Mouse (Mus musculus): ENCODE measurements at regions not wholly inside any gene's neighbourhood (a gene's known extent, or its start where the extent isn't known, plus 50 kb on each side); places are given as distances from the start of the nearest gene placed in this dataset.
"Not testable (repeated sequence)": the region's sequence is repeated elsewhere in the genome, so short reads cannot be mapped to it uniquely, and the experiment has no call there.

- 67% methylated on average over 4 of the region's 4 CpGs for WGBS
- TF ChIP-seq POLR2A (IDR thresholded peaks at IDR 0.05; ENCODE audit: borderline replicate concordance, control insufficient read depth, low read depth, low read length) (no peak), CTCF (IDR thresholded peaks at IDR 0.05; ENCODE audit: control insufficient read depth, insufficient read depth, low read length) (no peak)
These were observed 60.3 kb downstream of the Rhob start for GRCm38 (mm10) chr12:8439486-8439885.

GRCm38 (mm10) chr12:8438638-8439037 lies 61.2 kb downstream of the Rhob start:
- 74% methylated on average over 4 of the region's 4 CpGs for WGBS
- TF ChIP-seq POLR2A (IDR thresholded peaks at IDR 0.05; ENCODE audit: borderline replicate concordance, control insufficient read depth, low read depth, low read length) (no peak), CTCF (IDR thresholded peaks at IDR 0.05; ENCODE audit: control insufficient read depth, insufficient read depth, low read length) (no peak)
- Histone ChIP-seq H3K4me1 (ENCODE audit: control insufficient read depth, insufficient read depth, low read length) (peaks cover 15% of the 10 kb centered on the region), H3K27ac (ENCODE audit: control insufficient read depth, insufficient read depth, low read depth, low read length, poor library complexity) (no peak overlapping the region), H3K4me3 (replicated peaks; ENCODE audit: control insufficient read depth, low read depth, low read length) (no peak overlapping the region)

More at GRCm38 (mm10) chr12:8439486-8439885, 60.3 kb downstream of the Rhob start:
- no peak overlapping the region for H3K4me3 ChIP-seq (replicated peaks; ENCODE audit: control insufficient read depth, low read depth, low read length)
- H3K27ac ChIP-seq (ENCODE audit: control insufficient read depth, insufficient read depth, low read depth, low read length, poor library complexity): no peak overlapping the region
- peaks cover 11% of the 10 kb centered on the region for H3K4me1 ChIP-seq (ENCODE audit: control insufficient read depth, insufficient read depth, low read length)

DNA sequence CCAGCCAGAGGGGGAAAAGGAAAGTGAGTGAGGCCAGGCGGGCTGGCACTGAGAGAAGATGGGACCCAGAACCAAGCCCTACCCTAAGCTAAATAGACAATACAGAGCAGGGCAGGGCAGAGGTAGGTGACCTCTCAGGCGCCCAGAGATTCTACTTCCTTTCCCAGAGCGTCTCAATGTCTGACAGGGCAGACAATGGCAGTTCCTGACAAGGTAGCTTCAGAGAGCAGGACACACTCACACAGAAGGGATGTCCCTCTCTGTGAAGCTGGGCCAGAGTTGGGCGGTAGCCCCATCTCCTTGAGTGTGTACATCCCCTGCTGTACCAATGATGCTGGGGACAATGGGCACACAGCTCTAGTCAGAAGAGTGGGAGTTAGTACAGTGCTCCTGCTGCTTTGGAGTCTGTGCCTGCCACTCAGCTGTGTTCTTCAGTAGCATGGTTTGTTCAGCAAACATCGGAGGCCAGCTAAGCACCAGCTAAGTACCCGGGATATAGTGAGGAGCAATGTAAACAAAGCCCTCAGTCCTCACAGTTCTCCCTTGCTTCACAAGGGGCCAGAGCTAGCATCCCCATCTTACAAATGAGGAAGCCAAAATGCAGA lies 62.7 kb downstream of the Rhob start:
- 66% methylated on average over 6 of the region's 6 CpGs for WGBS
- TF ChIP-seq CTCF (IDR thresholded peaks at IDR 0.05; ENCODE audit: control insufficient read depth, insufficient read depth, low read length) (no peak), POLR2A (IDR thresholded peaks at IDR 0.05; ENCODE audit: borderline replicate concordance, control insufficient read depth, low read depth, low read length) (no peak)
- Histone ChIP-seq H3K27ac (ENCODE audit: control insufficient read depth, insufficient read depth, low read depth, low read length, poor library complexity) (peak overlapping the region; percentile 38), H3K4me1 (ENCODE audit: control insufficient read depth, insufficient read depth, low read length) (peaks cover 15% of the 10 kb centered on the region), H3K4me3 (replicated peaks; ENCODE audit: control insufficient read depth, low read depth, low read length) (no peak overlapping the region)

DNA sequence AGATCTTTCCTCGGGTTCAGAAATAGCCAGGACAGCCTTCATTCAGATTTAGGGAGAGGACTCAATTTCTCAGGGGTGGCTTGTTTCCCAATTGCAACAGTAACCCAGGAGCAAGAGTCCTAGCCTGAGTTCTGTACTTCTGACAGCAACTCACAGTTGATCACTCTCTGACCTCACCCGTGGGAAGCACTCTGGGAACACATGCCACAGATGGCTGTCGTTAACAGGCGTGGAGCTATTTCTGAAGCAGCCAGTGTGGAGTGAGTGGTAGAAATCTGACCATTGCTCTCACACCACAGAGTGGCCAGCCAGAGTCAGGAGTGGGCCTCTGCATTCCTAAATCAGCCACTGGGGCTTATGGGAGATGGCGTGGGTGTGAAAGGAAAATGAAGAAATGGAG lies 63.3 kb downstream of the Rhob start:
- TF ChIP-seq CTCF (IDR thresholded peaks at IDR 0.05; ENCODE audit: control insufficient read depth, insufficient read depth, low read length): no peak
- Histone ChIP-seq H3K4me3 (replicated peaks; ENCODE audit: control insufficient read depth, low read depth, low read length) (no peak overlapping the region), H3K4me1 (ENCODE audit: control insufficient read depth, insufficient read depth, low read length) (peaks cover 15% of the 10 kb centered on the region), H3K27ac (ENCODE audit: control insufficient read depth, insufficient read depth, low read depth, low read length, poor library complexity) (peak overlapping the region; percentile 38)
- 52% methylated on average over 5 of the region's 5 CpGs for WGBS

DNA sequence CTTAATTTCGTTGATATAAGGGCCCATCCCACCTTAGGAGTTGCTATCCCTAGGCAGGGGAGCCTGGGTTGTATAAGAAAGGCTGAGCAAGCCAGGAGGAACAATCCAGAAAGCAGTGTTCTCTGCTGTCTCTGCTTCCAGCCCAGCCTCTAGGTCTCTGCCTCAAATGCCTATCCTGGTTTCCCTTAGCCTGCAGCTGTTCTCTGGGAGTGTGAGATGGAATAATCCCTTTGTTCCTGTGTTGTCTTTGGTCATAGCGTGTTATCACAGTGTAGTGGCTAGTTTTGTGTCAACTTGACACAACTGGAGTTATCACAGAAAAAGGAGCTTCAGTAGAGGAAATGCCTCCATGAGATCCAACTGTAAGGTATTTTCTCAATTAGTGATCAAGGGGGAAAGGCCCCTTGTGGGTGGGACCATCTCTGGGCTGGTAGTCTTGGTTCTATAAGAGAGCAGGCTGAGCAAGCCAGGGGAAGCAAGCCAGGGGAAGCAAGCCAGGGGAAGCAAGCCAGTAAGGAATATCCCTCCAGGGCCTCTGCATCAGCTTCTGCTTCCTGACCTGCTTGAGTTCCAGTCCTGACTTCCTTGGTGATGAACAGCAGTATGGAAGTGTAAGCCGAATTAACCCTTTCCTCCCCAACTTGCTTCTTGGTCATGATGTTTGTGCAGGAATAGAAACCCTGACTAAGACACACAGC lies 64.0 kb downstream of the Rhob start:
- WGBS: 44% methylated on average over 3 of the region's 3 CpGs
- not testable (repeated sequence) for H3K4me3 ChIP-seq (replicated peaks; ENCODE audit: control insufficient read depth, low read depth, low read length); H3K27ac ChIP-seq (ENCODE audit: control insufficient read depth, insufficient read depth, low read depth, low read length, poor library complexity)
- peaks cover 11% of the 10 kb centered on the region for H3K4me1 ChIP-seq (ENCODE audit: control insufficient read depth, insufficient read depth, low read length)

DNA sequence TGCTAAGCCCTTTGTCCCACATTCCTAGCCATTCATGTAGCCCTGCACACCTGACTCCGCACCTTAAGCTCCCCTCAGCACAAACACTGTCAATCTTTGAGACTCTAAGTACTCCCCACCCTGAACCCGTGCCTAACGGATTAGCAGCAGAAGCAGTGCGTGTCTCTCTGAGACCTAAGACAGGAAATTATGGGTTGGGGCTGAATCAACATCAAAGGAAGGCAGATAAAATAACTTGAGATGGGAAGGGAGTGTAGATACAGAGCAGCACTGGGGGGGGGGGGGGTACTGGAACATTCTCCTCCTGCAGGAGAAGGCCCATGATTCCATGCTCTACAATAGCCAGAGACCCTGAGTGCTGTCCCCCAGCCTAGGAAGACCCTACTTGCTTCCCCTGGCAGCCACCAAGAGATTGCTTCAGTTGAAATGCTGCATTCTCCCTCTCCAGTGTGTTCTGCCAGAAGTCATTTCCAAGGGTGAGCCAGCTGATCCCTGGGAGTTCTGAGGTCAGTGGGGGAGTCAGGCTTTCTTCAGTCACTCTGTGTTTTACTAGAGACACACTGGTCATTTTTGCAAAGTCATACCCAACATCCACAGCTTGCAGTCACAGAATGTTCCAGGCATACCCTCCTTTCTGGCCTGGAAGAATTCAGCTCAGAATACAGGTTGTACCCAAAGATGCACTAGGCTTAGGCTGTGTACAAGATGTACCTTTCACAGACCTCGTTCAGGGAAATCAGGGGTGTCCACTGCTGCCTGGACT lies 71.4 kb downstream of the Rhob start:
- no peak for TF ChIP-seq CTCF (IDR thresholded peaks at IDR 0.05; ENCODE audit: control insufficient read depth, insufficient read depth, low read length)

DNA sequence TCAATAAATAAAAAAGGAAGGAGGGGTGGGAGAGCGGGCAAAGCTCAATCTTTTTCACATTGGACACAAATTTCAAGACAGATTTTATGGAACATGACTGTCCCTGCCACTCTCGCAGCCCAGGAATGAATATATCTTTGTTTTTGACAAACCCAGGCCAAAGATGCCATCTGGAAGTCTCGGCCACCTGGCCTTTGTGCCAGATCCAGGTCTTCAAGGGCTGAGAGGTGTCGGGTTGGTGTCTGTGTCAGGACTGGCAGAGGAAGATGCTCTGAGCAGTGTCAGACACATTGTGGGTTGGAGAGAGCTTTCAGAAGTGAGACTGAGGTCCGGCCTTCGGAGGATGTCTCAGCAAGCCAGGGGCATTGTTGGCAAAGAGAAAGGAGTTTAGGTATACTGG lies 75.3 kb downstream of the Rhob start:
- Histone ChIP-seq H3K27ac (ENCODE audit: control insufficient read depth, insufficient read depth, low read depth, low read length, poor library complexity) (no peak overlapping the region), H3K4me1 (ENCODE audit: control insufficient read depth, insufficient read depth, low read length) (peaks cover 9% of the 10 kb centered on the region), H3K4me3 (replicated peaks; ENCODE audit: control insufficient read depth, low read depth, low read length) (no peak overlapping the region)
- 85% methylated on average over 6 of the region's 6 CpGs for WGBS
- no peak for TF ChIP-seq POLR2A (IDR thresholded peaks at IDR 0.05; ENCODE audit: borderline replicate concordance, control insufficient read depth, low read depth, low read length)
- TF ChIP-seq CTCF (IDR thresholded peaks at IDR 0.05; ENCODE audit: control insufficient read depth, insufficient read depth, low read length): no peak

More for the DNA sequence above, 71.4 kb downstream of the Rhob start:
- peaks cover 9% of the 10 kb centered on the region for H3K4me1 ChIP-seq (ENCODE audit: control insufficient read depth, insufficient read depth, low read length)
- H3K4me3 ChIP-seq (replicated peaks; ENCODE audit: control insufficient read depth, low read depth, low read length): no peak overlapping the region
- 39% methylated on average over 5 of the region's 5 CpGs for WGBS
- H3K27ac ChIP-seq (ENCODE audit: control insufficient read depth, insufficient read depth, low read depth, low read length, poor library complexity): 0 out of 2 replicates have a peak overlapping the region, but pooled peaks have one; percentile 4

DNA sequence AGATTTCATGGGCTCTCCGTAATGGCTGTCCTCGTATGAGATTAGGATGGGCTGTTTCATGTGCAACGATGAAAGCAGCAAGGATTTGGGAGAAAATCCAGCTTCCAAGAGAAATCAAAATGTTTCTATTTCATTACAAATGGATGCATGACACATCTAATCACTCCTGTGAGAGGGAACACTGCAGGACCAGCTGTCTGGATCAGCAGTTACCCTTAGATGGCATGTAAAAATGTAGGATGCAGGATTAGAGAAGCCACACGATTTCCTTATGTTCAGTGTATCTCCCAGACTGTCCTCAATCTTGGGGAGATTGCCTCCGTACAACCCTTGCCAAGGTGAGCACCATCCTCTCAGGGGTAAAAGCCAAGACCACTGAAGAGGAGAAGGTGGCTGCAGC lies 77.1 kb downstream of the Rhob start:
- H3K27ac ChIP-seq (ENCODE audit: control insufficient read depth, insufficient read depth, low read depth, low read length, poor library complexity): no peak overlapping the region
- TF ChIP-seq POLR2A (IDR thresholded peaks at IDR 0.05; ENCODE audit: borderline replicate concordance, control insufficient read depth, low read depth, low read length): no peak
- no peak for TF ChIP-seq CTCF (IDR thresholded peaks at IDR 0.05; ENCODE audit: control insufficient read depth, insufficient read depth, low read length)
- WGBS: 77% methylated on average over 5 of the region's 5 CpGs
- H3K4me1 ChIP-seq (ENCODE audit: control insufficient read depth, insufficient read depth, low read length): peaks cover 1% of the 10 kb centered on the region; the same call in 1 of the 2 replicates
- no peak overlapping the region for H3K4me3 ChIP-seq (replicated peaks; ENCODE audit: control insufficient read depth, low read depth, low read length)

Measured in bone marrow, adult 2 months (tissue).